Mouse (Mus musculus): ENCODE measurements at regions not wholly inside any gene's neighbourhood (a gene's known extent, or its start where the extent isn't known, plus 50 kb on each side); places are given as distances from the start of the nearest gene placed in this dataset.

DNA sequence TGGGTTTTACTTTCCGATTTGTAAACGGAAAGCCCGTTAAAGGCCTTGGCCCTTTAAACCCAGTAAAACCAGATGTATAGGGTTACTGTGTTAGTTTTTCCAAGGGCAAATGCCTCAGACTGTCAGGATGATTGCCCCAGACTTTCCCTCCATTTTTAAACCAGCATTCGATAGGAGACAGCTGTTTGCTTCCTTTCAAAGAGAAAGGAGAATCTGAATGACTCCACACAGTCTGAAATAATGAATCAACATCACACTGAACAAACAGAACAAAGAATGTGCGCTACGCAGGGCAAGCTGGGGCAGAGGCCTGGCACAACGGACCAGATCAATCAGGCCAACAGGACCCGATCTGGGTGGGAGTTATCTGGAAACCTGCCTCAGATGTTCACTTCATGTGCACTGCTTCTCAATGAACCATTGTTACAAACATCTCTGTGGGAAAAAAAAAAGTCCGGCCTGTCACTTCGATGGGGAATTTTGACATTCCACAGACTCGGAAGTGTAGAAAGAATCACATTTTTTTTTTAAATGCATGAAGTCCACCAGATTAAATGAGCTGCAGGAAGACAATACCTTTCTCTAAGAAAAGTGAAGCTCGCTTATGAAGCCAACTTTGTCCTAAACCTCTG is 97.0 kb upstream of the Parp11 start:
- no peak for DNase-seq

DNA sequence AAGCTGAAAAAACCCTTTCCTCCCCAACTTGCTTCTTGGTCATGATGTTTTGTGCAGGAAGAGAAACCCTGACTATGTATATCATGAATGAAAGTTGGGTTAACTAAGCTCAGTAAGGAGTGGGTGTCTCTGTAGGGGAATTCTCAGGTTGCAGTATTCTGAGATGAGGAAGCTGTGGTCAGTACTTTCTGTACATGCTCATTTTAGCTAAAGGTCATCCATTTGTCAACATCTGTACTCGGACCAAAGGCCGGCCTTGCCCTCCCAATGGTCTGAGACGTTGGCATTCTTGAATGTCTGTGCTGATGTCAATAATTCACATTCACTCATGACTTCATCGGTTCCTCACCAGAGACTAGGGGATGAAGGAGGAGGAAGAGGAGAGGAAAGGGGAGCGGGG is 94.9 kb upstream of the Parp11 start:
- DNase-seq: no peak

DNA sequence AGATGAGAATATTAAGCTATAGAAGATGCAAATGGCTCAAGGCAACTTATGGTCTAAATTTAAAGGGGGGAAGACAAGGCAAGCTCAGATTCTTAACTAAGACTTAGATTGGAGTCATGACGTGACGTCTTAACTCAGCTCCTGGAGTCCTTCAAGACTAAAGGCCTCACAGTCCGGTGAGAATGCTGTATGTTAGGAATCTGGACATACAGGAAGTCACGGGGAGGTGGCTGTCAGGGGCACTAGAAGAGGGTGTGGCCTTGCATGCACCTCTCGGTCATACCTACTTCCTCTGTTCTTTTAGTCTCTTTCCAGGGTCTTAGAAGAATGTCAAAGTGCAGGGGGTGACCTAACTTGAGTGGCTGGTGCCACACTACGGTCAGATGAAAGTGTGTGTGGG is 91.5 kb upstream of the Parp11 start:
- DNase-seq: no peak

DNA sequence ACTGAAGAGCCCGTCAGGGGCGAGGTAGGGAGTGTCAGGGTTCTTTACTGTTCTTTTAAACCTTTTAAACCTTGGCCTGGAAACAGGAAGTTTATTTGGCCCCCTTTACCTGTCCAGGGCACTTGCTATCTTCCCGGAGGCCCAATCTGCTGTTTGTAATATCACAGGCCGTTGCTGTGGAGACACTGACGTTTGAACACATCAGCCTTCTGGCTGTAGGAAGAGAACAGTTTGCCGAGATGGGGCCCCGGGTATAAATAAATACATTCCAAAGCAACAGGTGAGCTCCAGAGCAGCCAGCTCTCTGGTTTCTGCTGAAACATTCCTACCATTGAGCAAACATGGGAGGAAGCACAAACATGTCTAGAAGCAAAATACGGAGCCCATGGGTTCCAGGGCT is 90.2 kb upstream of the Parp11 start:
- no peak for DNase-seq

DNA sequence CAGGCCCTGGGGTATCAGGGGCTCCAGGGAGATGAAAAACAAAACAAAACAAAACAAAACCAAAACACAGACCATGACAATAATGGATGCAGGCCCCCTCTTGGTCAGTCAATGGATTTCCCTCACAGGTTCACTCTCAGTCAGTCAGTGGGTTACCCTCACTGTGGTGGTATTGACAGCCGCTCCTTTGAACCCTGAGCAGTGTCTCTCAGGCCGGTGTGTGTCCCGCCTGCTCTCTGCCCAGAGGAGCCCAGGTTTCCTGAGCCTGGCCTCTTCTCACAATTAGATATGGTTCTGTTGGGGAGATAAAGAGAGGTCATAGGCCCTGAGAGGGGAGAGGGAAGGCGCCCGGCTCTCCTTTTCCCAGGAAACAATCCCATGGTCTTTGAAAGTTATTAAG is 87.8 kb upstream of the Parp11 start:
- DNase-seq: no peak

DNA sequence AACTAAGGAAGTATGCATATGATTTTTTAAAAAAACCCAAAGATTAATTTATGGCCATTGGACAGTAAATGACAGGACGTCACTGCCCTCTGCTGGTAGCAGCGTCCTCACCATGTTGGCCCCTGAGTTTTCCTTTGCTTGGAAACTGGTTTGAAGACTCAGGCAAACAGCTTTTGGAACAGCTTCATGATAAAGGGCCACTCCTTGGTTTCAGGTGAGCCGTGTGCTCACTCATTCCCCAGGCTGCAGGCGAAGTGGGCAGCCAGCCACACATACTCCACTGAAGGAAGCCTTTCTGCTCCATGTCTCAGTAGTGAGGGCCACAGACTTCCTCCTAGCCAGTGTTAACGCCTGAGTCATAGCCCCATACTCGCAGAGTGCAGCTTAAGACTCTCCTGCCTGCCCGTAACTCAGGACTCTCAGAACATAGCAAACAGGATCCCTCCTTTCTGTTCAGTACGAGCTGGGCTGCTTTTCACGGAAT is 87.2 kb upstream of the Parp11 start:
- peak; percentile 59 to 68 for DNase-seq

- no peak for DNase-seq
These were observed 84.5 kb upstream of the Parp11 start for GRCm38 (mm10) chr6:127362166-127362565.

DNA sequence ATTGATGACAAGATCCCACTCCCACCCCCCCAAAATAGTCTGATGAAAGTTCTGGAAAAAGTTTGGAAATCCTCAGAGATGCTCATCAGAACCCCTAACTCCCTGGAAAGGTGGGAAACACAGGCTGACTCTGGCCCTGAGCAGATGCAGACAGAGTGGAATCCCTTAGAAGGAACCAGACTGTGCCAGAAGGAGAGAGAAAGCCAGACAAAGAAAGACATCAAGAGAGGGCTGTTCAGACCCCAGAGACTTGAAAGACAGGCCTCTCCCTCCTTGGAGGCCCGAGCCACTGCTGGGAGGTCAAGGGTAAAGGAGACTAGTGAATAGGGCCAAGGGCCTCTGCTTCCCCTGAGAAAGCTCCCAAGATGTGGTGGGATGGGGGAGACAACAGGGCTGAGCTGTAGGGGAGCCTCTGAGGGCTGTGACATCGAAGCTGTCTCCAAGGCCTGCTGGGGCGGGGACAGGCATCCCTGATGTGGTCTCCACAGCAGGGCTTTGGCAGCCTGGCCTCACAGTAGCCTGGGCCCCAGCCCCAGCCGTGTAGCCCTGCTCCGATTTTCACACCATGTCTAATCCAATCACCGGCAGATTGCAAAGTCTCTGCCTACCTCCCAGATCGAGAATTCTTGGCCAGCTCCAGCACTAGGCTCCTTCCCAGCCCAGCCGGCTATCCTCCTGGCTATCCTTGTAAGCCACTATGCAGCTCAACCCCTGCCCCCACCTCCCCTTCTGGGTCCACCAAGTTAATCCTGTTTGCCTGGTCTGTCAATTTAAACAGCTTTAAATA is 83.5 kb upstream of the Parp11 start:
- DNase-seq: no peak

DNA sequence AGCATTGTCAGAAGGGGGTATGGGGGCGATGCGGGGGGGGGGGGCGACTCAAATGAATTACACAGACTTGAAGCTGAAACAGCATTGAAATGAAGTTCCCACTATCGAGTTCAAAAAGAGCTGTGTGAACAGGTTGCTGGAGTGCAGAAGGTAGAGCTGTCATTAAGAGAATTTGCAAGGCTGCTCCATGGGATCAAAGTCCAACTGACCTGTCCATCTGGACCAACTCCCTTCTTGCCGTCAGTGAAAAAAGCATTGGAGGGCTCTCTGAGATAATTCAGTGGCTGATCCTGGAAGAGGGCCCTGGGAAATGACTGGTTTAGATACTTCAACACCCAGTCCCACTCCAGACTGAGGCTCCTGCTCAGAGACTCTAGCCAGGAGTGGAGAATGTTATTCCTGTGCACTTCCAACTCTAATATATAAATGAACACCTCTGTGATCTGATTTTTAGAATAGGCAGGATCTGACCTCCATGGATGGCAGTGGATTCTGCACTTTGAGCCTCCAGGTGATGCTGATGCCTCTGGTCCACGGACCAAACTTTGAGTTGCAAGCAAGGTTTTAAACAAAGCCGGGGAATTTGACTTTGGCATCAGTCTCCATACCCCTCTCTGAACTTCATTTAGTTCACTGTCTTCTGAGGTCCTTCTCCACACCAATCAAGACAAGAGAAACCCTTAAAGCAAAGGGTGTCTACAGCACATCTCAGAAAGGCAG is 82.6 kb upstream of the Parp11 start:
- no peak for DNase-seq

- no peak for DNase-seq
These were observed 82.0 kb upstream of the Parp11 start for GRCm38 (mm10) chr6:127364591-127365187.

DNA sequence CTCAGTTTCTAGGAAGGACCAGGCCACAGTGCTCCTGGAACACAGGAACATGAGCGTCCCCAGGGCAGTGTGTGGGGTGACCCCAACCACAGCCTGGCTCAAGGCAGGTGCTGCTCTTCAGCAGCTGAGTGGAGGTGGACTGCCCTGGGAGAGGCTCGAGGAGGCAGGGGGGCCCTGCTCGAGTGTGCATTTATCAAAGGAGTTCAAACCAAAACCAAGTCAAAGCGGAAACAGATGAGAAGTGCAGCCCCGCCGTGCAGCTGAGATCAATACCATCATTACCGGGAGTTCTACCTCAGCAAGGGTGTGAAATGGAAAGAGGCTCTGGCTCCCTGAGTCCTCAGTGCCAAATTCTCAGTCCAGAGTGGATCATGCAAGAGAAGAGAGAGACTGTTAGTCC is 81.4 kb upstream of the Parp11 start:
- DNase-seq: no peak

- DNase-seq: no peak
These were observed 81.0 kb upstream of the Parp11 start for GRCm38 (mm10) chr6:127365651-127366050.

DNA sequence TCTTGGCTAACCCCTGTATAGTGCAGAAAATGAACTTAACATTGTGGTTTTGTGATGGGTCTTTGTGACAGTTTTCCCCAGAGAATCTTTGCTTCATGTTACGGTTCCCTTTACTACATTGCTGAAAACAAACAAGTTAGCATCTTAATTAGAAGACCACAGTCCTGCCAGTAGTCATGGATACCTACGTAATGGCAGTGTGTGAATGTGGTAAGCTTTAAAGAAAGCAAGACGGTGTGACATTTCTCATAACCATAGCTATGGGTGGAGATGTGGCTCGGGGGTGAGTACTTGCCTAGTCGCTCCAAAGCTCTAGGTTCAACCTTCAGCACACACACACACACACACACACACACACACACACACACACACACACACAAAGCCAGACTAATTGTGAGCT is 73.6 kb upstream of the Parp11 start:
- no peak for DNase-seq

GRCm38 (mm10) chr6:127373797-127374463 is 72.7 kb upstream of the Parp11 start:
- no peak for DNase-seq

- DNase-seq: no peak
These were observed 72.0 kb upstream of the Parp11 start for GRCm38 (mm10) chr6:127374464-127375143.

GRCm38 (mm10) chr6:127375144-127375529 is 71.5 kb upstream of the Parp11 start:
- DNase-seq: no peak

DNA sequence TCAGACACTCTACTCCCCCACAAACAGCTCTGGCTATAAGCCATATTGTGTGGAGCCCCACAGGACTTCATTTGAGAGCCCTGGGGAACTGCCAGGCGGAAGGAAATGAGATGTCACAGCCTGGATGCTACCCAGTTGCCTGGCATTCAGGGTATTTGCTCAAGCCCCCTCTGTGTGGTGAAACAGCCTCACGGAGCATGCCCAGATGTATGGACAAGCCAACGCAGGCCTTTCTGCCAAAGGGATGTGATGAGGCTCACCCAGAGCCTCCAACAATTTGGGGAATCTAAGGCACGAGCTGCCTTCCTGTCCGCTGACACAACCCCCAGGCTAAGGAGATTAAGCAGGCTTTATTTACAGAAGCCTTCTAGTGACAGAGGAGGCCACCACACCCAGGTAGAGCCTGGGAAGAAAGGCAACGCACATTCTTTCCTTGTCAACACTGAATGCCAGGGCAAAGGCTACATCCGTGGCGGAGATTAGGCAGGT is 70.9 kb upstream of the Parp11 start:
- no peak for DNase-seq

DNA sequence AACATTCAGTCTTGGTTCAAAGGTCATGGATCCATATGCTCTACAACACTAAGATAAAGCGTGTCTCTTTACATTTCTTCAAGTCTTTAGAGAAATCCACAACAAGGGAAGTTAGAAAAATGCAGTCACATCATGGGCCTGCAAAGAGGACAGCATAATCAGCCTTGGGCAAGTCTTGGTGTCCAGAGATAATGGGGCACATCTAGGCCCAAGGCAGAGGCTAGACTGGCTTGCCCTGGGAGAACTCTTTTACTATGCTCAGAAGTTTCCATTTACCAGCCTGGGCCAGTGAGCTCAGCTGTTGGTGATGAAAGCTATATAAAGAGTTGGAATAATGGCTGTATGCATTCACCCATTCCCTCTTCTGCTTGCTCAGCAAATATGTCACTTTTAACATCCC is 67.9 kb upstream of the Parp11 start:
- no peak for DNase-seq

DNA sequence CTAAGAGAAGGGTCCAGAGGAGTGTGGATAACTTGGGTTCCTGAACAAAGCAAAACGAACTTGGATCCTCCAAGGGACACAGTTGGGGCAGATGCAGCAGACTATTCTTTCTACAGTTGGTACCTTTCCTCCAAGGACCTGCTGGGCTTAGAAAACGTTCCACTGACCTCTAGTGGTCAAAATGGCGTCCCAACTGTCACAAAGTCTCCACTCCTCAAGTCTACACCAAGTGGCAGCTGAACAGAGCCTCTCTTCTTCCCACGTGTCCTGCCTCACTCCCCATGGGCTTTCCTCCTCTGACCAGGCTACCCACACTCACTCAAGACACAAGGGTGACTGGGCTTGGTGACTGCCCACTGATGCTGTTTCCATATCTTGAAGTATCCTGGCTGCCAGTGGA is 67.1 kb upstream of the Parp11 start:
- peak; percentile 19 to 21 for DNase-seq

- DNase-seq: no peak
These were observed 65.3 kb upstream of the Parp11 start for GRCm38 (mm10) chr6:127381148-127381888.

GRCm38 (mm10) chr6:127391258-127392011 is 55.2 kb upstream of the Parp11 start:
- DNase-seq: no peak
